Mouse (Mus musculus) adrenal gland, postnatal 25 days (tissue): ENCODE measurements around the gene Napepld. TPM values are rescaled to one million over a fixed set of nuclear protein-coding genes. Genes with fewer than 3 reads are reported as not detected.
"Not testable (repeated sequence)": the region's sequence is repeated elsewhere in the genome, so short reads cannot be mapped to it uniquely, and the experiment has no call there.

Experiments used
- DNase-seq: peaks from one replicate; pipeline ENCODE4 v3.0.0; 2021; ENCODE audit warnings: mixed read lengths
- total RNA-seq: library from RNA; stranded (reverse); gene quantifications from 2 replicates; pipeline ENCODE4 v1.2.3, GENCODE M21; 2021

Napepld gene
- total RNA-seq, 1 experiment from 2014 or later, result 63.1 TPM

GRCm38 (mm10) chr5:21663081-21663480 lies 38.1 kb downstream of the Napepld start:
- DNase-seq, result peak; percentile 52

- DNase-seq, result no peak
These were observed 40.3 kb downstream of the Napepld start for GRCm38 (mm10) chr5:21660850-21661249.

DNA sequence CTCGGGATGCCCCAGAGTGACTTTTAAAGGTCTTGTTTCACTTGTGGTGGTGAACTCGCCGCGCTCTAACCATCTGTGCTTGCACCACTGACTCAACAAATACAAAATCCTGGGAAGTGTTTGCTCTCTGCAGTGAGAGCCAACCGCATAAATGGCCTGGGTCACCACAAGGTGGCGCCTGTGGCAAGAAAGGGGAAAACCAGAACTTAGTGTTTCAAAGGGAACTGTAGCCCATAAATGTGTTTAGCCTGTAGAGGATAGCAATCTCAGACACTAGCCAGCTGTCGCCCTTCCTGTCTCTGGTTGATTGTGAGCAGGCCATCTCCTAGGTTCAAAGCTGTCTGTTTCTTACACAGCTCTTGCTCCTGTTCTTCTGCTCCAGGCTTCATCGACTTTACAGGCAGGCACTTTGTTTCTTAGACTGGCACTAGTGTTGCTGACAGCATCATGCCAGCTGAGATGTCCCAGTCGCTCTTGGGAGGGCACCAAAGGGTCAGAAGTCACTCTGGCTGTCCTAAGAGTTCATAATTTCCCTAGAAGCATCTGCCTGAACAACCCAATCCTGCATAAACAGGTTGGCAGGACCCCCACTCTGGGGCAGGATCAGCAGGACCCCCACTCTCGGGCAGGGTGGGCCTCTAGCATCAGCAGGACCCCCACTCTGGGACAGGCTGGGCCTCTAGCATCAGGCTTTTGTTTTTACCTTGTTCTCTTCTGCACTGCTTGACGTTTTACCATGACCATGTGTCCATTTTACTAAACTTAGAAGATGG lies 42.4 kb downstream of the Napepld start:
- DNase-seq, result peak; percentile 90

DNA sequence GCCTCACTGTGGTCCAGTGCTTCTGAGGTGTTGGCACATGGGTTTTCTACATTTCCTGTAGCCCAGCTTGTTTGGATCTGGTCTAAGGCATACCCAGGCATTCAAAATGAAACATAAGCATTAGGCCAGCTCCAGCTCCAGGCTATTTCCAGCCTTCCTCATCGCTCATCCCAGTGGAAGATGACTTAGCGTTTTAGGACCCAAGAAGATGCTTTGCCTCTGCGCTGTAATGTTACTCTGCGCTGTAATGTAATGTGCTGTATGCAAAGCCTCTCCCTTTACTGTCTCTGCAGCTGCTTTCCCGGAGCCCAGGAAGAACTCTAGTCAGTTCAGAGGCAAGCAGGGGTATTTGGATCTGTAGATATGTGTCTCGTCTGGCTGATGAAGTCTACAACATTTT lies 43.2 kb downstream of the Napepld start:
- no peak for DNase-seq

GRCm38 (mm10) chr5:21656912-21657311 lies 44.3 kb downstream of the Napepld start:
- no peak for DNase-seq

DNA sequence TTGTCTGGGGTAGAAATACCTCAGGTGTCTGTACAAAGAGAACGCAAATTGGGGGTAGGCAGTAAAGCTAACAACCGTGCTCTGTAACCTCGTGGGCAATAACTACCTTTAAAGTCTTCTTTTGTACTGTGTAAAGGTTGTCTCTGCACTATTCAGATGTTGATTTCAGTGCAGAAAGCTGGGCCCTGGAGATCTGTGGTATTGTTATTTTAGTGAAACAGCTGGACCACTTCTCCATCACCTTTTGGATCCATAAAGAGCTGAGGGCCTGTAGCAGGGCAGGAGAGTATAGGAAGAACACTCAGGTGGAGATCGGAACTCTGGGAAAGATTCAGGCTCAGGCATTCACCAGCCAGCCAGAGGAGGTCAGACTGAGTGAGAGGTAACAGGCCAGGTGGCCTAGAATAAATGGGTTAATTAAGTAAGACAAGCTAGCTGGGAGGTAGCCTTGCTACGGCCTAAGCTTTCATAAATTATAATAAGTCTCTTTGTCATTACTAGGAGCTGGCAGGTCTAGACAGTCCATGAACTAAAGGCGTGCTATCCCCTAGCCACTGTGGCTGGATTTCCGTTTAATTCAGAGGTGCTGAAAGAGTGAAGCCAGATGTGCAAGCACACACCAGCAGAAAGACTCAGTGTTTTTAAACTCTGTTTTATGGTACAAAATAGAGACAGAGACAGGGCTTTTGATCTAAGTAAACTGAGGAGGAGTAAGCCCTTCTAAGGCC lies 49.1 kb downstream of the Napepld start:
- DNase-seq, result no peak

GRCm38 (mm10) chr5:21650736-21651135 lies 50.5 kb downstream of the Napepld start:
- no peak for DNase-seq

DNA sequence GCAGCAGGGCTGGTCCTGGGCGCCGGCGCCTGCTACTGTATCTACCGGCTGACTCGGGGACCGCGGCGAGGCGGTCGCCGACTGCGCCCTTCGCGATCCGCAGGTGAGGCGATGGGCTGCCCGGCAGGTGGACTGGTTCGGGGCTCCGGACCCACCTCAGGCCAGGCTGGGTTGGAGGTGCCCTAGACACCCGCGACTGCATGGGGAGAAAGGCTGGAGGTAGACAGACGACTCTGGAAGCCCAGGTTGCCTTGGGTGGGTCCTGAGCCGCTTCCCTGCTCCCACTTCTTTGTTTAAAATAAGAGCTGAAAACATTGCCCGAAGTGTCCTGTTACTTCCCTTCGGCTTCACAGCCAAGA lies 55.1 kb downstream of the Napepld start:
- no peak for DNase-seq

- peak; percentile 85 for DNase-seq
These were observed 55.6 kb downstream of the Napepld start, which contains the start of the genes Fbxl13 and Armc10 for GRCm38 (mm10) chr5:21645439-21646132. TSS of gene Fbxl13 (minus strand) at chr5:21645634. TSS of gene Armc10 (plus strand) at chr5:21645813.

GRCm38 (mm10) chr5:21644891-21645438 lies 56.2 kb downstream of the Napepld start:
- DNase-seq, result no peak

DNA sequence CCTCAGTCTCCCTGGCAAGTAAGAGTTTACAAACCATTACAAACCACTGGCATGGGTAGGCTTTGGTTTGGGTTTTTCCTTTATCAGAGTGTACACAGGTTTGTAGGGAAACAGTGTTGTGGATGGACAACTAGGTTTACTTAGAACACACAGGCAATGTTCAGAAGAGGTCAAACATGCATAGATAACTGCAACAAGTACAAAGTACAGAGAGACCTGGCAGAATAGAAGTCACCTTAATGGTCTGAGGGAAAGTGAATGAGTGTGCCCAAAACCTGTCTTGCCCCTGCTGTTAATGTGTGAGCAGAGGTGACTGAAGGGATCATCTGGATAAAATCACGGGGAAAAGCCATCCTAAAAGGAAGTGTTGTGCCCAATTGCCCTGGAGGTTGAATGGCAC lies 57.6 kb downstream of the Napepld start:
- DNase-seq, result no peak

GRCm38 (mm10) chr5:21640961-21641360 lies 60.2 kb downstream of the Napepld start:
- DNase-seq, result peak; percentile 17

DNA sequence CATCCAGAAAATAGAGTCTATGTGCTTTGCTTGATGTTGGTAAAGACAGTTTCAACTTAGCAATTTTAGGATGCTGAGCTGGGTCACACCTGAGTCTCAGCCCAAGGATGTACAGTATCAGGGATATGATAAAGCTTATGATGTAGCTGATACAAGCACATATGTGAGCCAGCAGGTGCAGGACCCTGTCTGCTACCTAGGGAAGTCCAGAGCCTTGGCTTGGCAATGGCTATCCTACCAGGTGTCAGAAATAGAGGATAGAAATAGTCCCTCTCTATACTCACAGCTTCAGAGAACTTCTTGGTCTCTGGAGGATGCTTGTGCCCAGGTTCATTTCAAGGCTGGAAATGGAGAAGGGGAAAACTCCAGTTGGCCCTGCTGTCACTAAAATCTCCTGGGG lies 75.3 kb downstream of the Napepld start:
- DNase-seq, result no peak

- DNase-seq, result no peak
These were observed 84.7 kb downstream of the Napepld start for GRCm38 (mm10) chr5:21616450-21617009.

GRCm38 (mm10) chr5:21614299-21614698 lies 86.9 kb downstream of the Napepld start:
- not testable (repeated sequence) for DNase-seq

Other genes starting within 250 kb of the Napepld start
- gene Lrrc17, start 157.8 kb downstream of the Napepld start, total RNA-seq, result 0.57 and 1.1 TPM in 2 replicates
- gene Fbxl13, start 55.8 kb downstream of the Napepld start, total RNA-seq, result not detected in 2 replicates
- gene Armc10, start 55.6 kb downstream of the Napepld start, total RNA-seq, result 25.9 and 33.4 TPM in 2 replicates
- 277 and 295 TPM in 2 replicates for gene Pmpcb, start 35.7 kb upstream of the Napepld start, total RNA-seq
- 29.3 and 38.8 TPM in 2 replicates for gene Dnajc2, start 83.9 kb upstream of the Napepld start, total RNA-seq
- 149 and 157 TPM in 2 replicates for gene Psmc2, start 83.9 kb upstream of the Napepld start, total RNA-seq
- not detected in 2 replicates for gene Slc26a5, start 164.2 kb upstream of the Napepld start, total RNA-seq